Mouse (Mus musculus) testis, adult 2 months (tissue): ENCODE data around the gene Anp32b.

Experiments used
- CTCF ChIP-seq: fragments of 200-500 bp; IDR thresholded peaks from 2 replicates; pipeline ENCODE4 v1.5.1; 2012; ENCODE audit warnings: low read depth, mild to moderate bottlenecking, inconsistent platforms, low read length, moderate library complexity; ENCODE audit not compliant: control insufficient read depth, insufficient read depth, insufficient replicate concordance
- POLR2A ChIP-seq: fragments of 200-500 bp; IDR thresholded peaks from 2 replicates; pipeline ENCODE4 v1.6.1; 2012; ENCODE audit warnings: low read depth, mild to moderate bottlenecking, inconsistent platforms, low read length, moderate library complexity; ENCODE audit not compliant: control insufficient read depth

- no peak for TF ChIP-seq CTCF
- TF ChIP-seq POLR2A = no peak
Measured at GRCm38 (mm10) chr4:46412113-46412512, 38.6 kb upstream of the Anp32b start.
